Mouse (Mus musculus): Measurements from ENCODE around the gene Afap1. TPM values are rescaled to one million over a fixed set of nuclear protein-coding genes. Genes with fewer than 3 reads are reported as not detected.

Gene Afap1
- polyA plus RNA-seq, 2 experiments from 2014 or later = 13.7 to 17.3 TPM

GRCm38 (mm10) chr5:35975681-35976080 lies 82.6 kb downstream of the Afap1 start:
- ATAC-seq = peak; percentile 47

- ATAC-seq = no peak
These were observed 87.4 kb downstream of the Afap1 start for GRCm38 (mm10) chr5:35980542-35980941.

- no peak for ATAC-seq
These were observed 88.2 kb downstream of the Afap1 start for GRCm38 (mm10) chr5:35981341-35981740.

GRCm38 (mm10) chr5:35981976-35982375 lies 88.9 kb downstream of the Afap1 start:
- peak; percentile 64 for ATAC-seq

GRCm38 (mm10) chr5:35985611-35986010 lies 92.5 kb downstream of the Afap1 start:
- ATAC-seq = no peak

GRCm38 (mm10) chr5:35988085-35988484 lies 95.0 kb downstream of the Afap1 start:
- no peak for ATAC-seq

GRCm38 (mm10) chr5:35989506-35989905 lies 96.4 kb downstream of the Afap1 start:
- no peak for ATAC-seq

GRCm38 (mm10) chr5:35989986-35990735 lies 97.0 kb downstream of the Afap1 start:
- ATAC-seq = no peak

GRCm38 (mm10) chr5:36003797-36004196 lies 110.7 kb downstream of the Afap1 start:
- peak; percentile 62 for ATAC-seq

- ATAC-seq = peak; percentile 94
These were observed 113.0 kb downstream of the Afap1 start for GRCm38 (mm10) chr5:36006106-36006505.

GRCm38 (mm10) chr5:36006586-36006985 lies 113.5 kb downstream of the Afap1 start:
- peak; percentile 22 for ATAC-seq

- ATAC-seq = no peak
These were observed 114.5 kb downstream of the Afap1 start for GRCm38 (mm10) chr5:36007649-36008048.

- ATAC-seq = no peak
These were observed 116.3 kb downstream of the Afap1 start for GRCm38 (mm10) chr5:36009405-36009804.

- peak; percentile 71 for ATAC-seq
These were observed 125.2 kb downstream of the Afap1 start for GRCm38 (mm10) chr5:36018366-36018765.

- ATAC-seq = no peak
These were observed 128.0 kb downstream of the Afap1 start for GRCm38 (mm10) chr5:36021091-36021490.

- ATAC-seq = no peak
These were observed 129.2 kb downstream of the Afap1 start for GRCm38 (mm10) chr5:36022361-36022760.

GRCm38 (mm10) chr5:36024003-36024685 lies 131.0 kb downstream of the Afap1 start:
- peak; percentile 37 for ATAC-seq

- ATAC-seq = no peak
These were observed 132.0 kb downstream of the Afap1 start for GRCm38 (mm10) chr5:36025076-36025475.

- no peak for ATAC-seq
These were observed 140.7 kb downstream of the Afap1 start for GRCm38 (mm10) chr5:36033531-36034426.

GRCm38 (mm10) chr5:36039596-36039995 lies 146.5 kb downstream of the Afap1 start:
- ATAC-seq = no peak

GRCm38 (mm10) chr5:36040398-36041235 lies 147.5 kb downstream of the Afap1 start:
- ATAC-seq = no peak

GRCm38 (mm10) chr5:36041236-36041562 lies 148.1 kb downstream of the Afap1 start:
- ATAC-seq = no peak
